Mouse (Mus musculus): Measurements from ENCODE around the gene Rsrc1. TPM values are rescaled to one million over a fixed set of nuclear protein-coding genes. Genes with fewer than 3 reads are reported as not detected.

The Rsrc1 gene
- polyA plus RNA-seq, 1 experiment = 23.4 TPM

- TF ChIP-seq GATA1 (IDR thresholded peaks at IDR 0.05; ENCODE audit: low read length) = no peak
Measured at GRCm38 (mm10) chr3:67372781-67373180, 391.6 kb downstream of the Rsrc1 start.

- TF ChIP-seq GATA1 (IDR thresholded peaks at IDR 0.05; ENCODE audit: low read length) = no peak
Measured at GRCm38 (mm10) chr3:67373872-67374271, 392.7 kb downstream of the Rsrc1 start, which contains the start of gene Mlf1. TSS of gene Mlf1 (plus strand) at chr3:67374097.

- TF ChIP-seq GATA1 (IDR thresholded peaks at IDR 0.05; ENCODE audit: low read length) = no peak
Measured at GRCm38 (mm10) chr3:67374360-67374778, 393.2 kb downstream of the Rsrc1 start.

- TF ChIP-seq GATA1 (IDR thresholded peaks at IDR 0.05; ENCODE audit: low read length) = no peak
Measured at GRCm38 (mm10) chr3:67375063-67375462, 393.9 kb downstream of the Rsrc1 start, which contains the start of gene Gm17402. TSS of gene Gm17402 (minus strand) at chr3:67375163.

- no peak for TF ChIP-seq GATA1 (IDR thresholded peaks at IDR 0.05; ENCODE audit: low read length)
Measured at GRCm38 (mm10) chr3:67378215-67378614, 397.0 kb downstream of the Rsrc1 start.

Other genes starting within 250 kb of the Rsrc1 start
- gene Shox2, start 381 bp downstream of the Rsrc1 start, polyA plus RNA-seq (2012) = 5.7 and 7.0 TPM in 2 replicates